Mouse (Mus musculus) WW6 (cell line): ENCODE results near the gene Ankrd40.

ENCODE experiments used
- DNase-seq: peaks from one replicate; pipeline ENCODE4 v3.0.0-alpha.2; 2013; ENCODE audit warnings: low read depth, low spot score

Gene Ankrd40

DNA sequence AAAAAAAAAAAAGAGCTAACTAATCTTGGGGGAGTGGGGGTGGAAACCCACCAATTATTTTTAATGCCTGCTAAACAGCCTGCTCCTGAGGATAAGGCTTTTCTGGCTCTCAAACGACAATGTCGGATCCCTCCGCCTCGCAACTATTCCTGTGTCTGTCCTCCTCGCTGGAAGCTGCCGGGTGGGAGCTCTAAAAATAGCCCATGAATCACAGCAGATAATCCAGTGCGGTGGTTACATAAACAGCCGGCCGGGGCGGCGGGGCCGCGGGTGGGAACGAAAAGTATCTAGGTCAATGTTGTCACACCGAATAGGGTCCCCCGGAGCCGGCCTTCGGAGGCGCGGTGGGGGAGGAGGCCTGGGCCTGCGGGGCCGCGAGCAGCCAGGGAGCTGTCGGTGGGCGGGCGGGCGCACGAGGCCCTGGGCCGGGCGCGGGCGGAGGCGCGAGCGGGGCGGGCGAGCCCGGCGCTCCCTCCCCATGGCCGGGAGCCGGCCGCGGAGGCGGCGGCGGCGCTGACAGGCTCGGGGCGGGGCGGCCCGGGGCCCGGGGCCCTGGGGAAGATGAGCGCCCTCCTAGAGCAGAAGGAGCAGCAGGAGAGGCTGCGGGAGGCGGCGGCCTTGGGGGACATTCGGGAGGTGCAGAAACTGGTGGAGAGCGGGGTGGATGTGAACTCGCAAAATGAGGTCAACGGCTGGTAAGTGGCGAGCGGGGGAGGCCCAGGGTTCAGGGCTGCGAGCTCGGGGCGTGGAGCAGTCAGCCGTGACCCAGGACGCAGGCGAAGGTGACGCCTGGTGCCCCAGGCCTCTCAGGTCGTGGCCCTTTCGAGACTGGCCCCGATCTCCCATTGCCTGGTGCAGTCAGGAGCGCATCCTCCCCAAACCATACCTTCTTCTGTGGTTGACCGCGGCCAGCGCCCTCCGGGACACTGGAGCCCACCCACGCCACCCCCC is at the start of gene Ankrd40:
Gene Ankrd40, plus strand, starts transcription at position 309 of the 951 bp plus-strand sequence.
- DNase-seq: peak; percentile 90

DNA sequence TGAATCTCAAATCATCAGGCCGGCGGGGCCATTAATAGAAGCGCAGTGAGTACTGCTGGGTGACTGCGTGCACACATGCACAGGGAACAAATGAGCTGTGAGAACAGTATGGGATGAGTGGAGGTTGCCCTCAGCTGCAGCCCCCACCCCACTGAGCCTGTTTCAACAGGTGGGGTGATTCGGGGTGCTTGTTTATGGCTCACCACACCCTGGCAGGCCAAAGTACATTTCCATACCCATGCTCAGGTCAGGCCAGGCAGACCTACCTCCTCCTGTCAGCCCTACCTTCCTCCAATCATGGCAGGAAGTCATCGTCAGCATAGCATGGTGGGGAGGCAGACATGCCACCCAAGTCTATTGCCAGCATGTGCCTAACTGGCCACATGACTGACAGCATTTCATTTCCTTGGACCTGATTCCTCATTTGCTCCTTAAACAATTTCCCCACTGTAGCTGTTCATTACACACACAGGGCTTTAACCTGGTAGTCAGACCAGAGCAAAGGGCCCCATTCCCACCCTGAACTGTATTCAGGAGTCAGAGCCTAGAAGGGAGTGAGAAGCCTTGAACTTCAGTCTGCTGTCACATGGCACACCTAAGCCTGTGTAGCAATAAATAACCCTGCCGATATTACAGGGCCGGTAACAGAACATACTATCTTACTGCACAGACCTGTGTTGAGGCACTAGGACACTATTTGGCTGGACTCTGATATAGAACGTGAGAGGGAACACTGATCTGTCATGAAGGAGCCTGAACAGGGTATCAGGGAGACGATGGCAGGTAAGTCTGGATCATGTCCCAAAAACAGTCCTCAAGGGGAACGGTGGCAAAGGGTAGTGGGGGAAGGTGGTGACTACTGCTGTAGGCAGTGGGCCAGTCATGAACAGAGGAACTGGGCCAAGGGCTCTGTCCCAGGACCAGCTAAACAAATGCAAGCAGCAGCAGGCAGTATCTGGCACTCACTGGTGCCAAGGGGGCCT is 46.3 kb upstream of the Ankrd40 start, which contains the start of gene Gm21885:
Gene Gm21885, plus strand, starts transcription at position 675 of the 983 bp plus-strand sequence.
- no peak for DNase-seq

DNA sequence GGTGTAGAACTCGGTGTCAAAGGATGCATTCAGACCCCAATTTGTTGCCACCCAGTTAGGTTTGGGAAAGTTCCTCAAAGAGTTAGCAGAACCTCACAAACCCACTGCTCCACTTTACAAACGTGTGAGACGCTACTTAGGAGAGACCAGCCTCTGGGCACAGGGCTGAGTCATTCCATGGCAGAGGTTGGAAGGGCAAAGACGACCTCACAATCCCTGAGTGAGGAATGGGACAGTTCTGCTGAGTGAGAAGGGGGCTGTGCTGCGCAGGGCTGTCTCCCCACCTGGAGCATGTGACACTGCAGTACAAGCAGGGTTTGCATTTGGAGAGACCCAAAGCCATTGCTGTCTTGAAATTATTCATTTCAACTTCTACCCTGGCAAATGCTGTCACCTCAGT is 45.5 kb upstream of the Ankrd40 start:
- no peak for DNase-seq

DNA sequence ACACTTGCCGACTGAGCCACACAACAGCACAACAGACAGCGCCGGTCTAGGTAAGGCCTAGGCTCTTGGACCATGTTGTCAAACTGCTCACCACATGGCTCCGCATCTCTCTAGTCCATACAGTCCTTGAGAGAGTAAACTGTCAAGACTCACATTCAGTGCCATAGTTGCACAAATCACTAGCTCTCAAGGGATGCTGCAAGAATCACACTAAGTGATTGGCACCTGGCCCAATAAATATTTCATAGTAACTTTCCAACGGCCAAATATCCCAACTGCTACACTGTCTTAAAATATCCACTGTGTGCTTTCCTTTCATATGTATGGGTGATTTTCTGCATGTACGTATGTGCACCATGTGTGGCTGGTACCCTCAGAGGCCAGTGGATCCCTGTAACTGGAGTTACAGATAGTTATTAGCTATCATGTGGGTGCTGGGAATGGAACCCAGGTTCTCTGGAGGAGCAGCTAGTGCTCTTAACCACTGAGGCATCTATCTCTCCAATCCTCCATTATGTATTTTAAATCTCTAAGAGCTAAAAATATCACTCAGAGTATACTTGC is 44.2 kb upstream of the Ankrd40 start:
- DNase-seq: no peak

DNA sequence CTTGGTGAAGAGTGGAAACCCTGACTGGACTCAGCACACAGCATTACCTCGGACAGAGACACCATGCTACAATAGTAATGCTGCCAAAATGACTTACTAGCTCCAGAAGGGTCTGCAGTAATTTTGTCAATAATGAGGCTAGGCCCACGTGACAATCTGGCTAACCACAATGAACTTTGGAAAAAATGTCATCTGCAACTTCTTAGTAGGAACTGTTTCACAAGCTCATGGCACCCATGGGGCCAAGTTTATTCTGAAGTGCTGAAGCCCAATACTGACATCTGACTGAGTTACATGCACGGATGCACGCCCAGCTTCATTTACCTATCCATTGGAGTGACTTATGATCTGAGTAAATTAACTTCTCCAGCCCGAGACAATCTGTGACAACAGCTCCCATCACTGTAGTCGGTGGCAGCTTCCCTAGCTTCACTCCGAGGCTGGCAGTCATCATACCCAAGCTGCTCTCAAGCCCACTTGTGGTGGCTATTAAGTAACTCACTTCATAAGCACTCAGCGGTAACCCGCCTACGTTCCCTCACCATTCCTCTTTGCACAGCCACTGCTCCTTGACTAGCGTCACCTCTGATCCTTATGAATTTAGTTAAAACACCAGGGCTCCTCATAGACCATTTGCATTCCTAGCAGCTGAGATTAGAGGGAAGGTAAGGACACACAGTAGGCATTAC is 41.8 kb upstream of the Ankrd40 start:
- DNase-seq: no peak

DNA sequence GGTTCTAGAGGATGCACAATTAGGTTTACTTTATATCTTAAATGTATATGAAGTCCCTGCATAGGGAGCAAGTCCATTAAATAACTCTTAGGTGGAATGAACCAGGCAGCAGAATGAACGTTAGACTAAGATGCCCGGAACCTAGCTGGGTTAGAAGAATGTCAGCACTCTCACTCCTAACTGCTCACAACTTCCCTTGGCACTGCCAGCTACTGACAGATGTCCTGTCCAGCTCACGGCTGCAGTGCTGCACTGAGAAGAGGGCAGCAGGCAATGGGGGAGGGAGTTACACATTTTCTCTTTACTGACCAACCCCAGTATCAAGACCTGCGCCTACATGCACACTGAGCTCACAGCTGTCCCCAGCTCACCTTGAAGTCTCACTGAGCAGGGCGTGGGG is 40.7 kb upstream of the Ankrd40 start:
- no peak for DNase-seq

DNA sequence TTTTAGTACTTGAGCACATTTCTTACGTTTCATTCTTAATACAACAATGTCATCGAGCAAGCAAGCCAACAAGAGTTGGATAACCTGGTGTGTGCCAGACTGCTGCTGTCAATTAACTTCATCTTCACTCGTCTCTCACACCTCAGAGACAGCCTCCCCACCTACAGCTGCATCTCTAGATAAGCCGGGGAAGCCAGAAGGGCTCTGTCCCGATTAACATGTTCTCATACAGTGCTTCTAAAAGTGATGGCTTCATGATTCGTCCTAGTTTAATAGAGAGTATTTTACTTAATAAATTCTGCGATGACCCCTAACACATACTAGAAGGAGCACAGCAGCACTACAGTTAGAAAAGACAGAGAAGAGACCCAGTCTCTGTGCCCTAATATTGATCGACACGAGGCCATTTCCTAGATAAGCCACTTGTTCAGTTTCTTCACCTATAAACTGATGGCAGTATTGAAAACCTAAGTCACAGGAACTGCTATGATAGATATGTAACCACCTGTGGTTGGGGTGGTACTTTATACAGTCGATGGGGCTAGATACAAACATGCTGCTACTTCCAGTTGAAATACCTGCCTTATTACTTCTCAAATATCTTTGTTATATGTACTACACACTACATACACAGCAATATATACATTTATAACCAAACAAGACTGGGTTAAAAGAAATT is 37.6 kb upstream of the Ankrd40 start:
- DNase-seq: no peak

DNA sequence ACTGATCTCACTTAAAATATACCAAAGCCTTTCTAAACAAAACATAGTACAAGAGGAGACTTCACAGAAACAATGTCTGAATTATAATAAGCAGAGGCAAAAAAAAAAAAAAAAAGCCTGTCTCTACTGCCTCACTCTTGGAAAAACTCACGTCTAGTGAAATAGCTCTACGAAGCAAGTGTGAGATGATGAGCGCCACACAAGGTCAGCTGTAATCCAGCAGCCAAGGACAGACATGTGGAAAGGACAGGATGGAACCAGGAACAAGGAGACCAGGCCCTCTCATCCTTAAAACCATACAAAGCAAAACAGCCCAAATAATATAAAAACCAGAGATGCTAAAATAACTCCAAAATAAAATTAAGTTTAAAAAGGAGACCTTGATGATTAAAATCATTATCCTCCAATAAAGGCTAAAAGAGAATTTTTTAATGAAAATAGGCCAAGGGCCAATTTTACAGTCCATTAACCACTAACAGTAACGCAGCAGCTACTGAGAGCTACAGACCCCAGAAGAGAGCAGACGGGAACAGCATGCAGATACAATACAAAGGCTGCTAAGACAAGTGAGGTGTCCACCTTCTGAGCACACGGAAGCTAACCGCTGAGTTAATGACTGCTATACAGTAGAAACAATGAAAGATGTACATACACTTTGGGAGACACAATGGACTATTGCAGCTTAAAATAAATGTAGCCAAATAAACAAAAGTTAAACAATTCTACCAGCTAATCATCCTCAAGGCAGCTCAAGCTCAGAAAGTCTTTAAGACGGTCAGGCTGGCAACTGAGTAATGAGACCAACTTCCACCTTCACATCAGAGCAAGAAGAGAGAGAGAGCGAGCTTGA is 32.6 kb upstream of the Ankrd40 start:
- DNase-seq: no peak

DNA sequence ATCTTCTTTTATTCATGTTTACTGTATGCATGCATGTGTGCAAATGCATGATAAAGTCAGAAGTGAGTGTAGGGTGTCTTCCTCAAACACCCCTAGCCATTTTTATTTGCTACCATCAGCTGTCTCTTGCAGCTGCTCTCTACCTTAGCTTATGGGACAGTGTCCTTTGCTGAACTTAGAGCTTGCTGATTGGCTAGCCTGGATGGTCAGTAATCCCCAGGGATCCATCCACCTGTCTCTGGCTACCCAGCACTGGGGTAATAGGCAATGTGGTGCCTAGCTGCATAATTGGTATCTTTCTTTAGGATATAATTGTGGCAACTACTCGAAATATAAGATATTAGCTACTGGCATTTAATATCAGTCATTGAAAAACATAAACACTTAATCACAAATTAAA is 15.1 kb upstream of the Ankrd40 start:
- no peak for DNase-seq

DNA sequence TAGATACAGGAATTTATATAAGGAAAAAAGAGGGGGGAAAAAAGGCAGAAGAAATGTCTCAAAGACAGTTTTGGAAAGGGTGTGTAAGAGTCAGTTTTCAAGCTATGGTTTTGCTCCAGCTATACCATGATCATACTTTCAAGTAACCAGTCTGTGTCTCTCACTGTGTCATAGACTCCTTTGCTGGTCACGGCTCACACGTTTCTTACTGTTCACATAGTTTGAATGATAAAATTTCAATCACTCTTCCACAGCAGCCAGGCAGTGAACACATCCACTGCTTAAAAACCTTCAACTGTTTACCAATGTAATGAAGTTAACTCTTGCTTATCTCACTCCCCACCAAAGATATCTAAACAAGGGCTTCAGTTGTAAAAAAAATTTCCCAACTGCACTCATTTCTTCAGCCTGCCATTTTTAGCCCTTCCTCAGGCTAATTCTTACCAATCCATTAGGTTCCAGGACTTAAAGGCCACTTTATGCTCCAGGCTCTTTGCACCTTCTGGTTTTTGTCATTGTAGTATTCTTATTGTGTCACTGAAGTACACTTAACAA is 13.6 kb upstream of the Ankrd40 start:
- DNase-seq: no peak

DNA sequence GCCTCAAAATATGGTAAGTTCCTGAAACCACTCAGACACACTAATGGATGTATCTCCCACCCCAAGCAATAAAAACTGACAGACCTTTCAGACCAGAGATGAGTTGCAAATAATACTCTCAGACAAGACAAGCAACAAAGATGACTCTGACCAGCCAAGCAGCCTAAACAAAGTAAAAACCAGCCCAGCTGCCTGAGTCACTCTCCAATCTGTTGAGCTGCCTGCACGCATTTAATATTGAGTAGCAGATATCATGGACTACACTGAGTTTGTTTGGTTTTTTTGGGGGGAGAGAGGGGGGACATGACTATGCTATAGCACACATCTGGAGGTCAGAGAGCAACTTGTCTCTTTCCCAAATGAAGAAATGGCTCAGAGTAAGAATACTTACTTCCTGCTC is 12.5 kb upstream of the Ankrd40 start:
- DNase-seq: no peak

DNA sequence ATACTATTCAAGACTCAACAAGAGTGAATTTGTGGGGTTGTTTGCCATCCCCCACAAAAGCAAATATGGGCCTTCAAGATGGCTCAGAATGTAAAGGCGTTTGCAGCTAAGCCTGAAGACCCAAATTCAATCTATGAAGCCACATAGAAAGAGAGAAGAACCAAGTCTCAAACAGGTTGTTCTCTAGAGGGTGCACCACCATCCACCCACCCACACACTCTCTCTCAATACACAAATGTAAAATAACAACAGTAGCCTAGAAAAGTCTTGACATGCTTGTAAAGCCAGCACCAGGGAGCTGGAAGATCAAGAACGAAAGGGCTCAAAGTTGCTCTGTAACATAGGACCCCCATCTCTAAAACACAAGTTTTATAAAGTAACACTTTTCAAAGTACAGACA is 11.3 kb upstream of the Ankrd40 start:
- no peak for DNase-seq

DNA sequence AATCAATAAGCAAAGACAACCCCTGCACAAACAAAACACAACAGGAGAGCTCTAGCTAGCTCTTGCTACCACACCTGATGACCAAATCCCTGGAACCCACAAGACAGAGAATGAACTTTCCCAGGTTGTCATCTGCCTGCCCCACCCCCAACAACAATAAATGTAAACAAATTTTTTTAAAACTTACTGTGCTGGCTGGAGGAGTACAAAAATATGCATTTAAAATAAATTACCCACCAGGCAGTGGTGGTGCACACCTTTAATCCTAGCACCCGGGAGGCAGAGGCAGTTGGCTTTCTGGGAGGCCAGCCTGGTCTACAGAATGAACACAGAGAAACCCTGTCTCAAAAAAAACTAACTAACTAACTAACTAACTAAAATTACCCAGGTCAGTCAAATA is 10.8 kb upstream of the Ankrd40 start:
- no peak for DNase-seq

DNA sequence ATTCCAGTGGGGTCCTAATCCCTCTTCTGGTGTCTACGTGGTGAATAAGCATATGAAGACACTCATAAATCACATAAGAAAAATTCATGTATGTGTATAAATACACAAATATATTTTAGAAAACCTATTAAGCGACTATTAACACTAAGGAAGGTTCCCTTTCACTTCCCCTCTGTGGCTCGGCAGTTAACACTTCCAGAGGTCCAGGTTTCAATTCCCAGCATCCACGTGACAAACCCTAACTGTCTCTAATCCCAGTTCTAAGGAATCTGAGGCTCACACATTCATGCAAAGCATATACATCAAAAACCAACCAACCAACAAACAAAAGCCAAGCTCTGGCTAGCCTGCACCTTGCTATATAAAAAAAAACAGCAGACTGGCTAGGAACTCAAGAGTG is 10.3 kb upstream of the Ankrd40 start:
- no peak for DNase-seq

DNA sequence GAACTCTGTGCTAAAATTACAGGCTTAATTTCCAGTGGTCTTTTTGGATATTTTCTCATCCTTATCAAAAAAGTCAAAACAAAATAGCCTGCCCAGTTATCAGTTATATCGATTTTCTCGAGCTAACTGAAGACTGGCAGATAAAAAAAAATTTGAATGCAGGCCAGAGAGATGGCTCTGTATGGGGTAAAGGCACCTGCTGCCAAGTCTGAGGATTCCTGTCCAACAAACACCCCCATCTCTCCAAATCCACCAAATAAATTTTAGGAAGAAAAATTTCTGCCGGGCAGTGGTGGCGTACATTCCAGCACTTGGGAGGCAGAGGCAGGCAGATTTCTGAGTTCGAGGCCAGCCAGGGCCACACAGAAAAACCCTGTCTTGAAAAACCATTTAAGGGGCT is 9.7 kb upstream of the Ankrd40 start:
- DNase-seq: no peak

DNA sequence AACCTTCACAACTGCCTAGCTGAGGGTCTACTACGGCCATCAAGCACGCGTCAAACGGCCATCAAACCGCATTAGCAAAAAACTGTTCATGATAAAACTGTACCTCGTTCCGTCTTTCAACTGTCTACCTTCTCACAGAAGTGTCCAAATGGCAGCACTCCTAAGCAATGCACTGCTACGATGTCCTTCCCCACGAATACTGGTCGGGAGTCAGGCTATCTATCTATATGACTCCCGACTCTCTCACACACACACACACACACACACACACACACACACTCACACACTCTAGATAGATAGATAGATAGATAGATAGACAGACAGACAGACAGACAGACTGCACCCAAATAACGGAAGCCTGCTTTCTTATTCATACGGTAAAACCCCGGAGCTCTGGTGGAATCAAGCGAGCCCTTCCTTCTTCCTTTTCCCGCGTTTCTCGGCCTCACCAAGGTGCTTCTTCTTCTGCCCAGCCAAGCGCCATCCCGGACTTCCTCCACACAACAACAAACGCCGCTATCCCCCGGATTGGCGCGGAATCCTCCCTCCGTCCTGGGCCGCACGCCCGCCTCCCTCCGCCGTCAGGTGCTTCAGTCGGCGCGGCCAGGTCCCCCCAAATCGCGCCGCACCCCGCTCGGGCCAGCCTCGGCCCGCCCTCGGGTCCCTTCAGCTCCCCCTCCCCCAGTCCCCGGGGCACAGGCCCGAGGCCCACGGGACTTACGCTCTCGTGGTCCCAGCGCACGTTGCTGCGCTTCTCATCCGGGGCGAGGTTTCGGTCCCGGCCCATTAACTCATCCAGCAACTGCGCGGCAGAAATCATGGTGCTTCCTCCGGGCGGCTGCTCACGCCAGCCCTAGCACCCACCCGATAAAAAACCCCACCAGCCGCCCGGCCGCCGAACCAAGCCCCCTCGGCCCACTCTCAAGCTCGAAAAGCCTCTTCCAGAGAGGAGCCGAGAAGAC is 6.6 kb upstream of the Ankrd40 start:
- peak; percentile 36 for DNase-seq

DNA sequence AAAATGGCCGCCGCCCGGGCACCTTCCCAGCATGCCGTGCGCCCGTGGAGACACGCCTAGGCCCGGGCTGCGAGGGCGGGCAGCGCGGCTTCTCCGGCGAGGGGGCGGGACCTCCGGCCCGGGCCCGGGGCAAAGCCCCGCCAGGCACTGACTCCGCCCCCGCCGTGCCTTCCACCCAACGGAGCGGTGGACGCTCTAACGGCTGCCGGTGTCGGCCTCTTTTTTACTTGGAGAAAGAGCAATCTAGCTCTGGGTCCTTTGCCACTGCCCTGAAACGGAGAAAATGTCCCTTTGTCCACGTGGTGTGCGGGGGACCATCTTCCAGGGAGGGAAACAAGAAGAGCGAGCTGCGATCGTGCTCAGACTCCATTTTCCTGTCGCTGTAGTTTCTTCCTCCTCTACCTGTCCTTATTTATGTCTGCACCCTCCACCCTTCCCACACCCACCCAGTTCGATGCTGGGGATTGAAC is 5.8 kb upstream of the Ankrd40 start, which contains the start of gene Luc7l3:
Gene Luc7l3, minus strand, starts transcription at position 58 of the 470 bp plus-strand sequence.
- peak; percentile 86 for DNase-seq

DNA sequence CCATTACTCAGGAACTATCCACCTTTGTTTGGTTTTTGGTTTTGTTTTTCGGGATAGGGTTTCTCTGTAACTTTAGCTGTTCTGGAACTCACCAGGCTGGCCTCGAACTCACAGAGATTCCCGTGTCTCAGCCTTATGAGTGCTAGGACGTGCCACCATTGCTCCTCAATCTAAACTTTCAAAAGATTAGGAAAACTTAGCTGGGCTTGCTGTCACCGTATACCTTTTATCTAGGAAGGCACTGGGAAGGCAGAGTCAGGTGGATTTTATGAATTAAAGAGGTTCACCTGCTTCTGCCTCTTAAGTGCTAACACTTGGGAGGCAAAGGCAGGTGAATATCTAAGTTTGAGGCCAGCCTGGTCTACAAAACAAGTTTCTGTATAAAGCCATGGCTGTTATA is 5.2 kb upstream of the Ankrd40 start:
- DNase-seq: no peak
